Mouse (Mus musculus) bone marrow macrophage, adult 2 months (primary cell): Measurements from ENCODE around the gene Hspa2. TPM values are rescaled to one million over a fixed set of nuclear protein-coding genes. Genes with fewer than 3 reads are reported as not detected.

Source experiments
- H3K27ac ChIP-seq: 2 replicates; pipeline ENCODE4 v1.5.1; 2012; ENCODE audit warnings: low read depth, low read length; ENCODE audit not compliant: insufficient read depth
- H3K4me1 ChIP-seq: 2 replicates; pipeline ENCODE4 v1.6.1; 2012; ENCODE audit warnings: low read length; ENCODE audit not compliant: control insufficient read depth, insufficient read depth
- H3K4me3 ChIP-seq: 2 replicates; pipeline ENCODE4 v1.5.1; 2012; ENCODE audit warnings: mild to moderate bottlenecking, low read length, moderate library complexity; ENCODE audit not compliant: insufficient read depth
- CTCF ChIP-seq: IDR thresholded peaks from 2 replicates; pipeline ENCODE4 v1.5.1; 2012; ENCODE audit warnings: low read depth, mild to moderate bottlenecking, low read length, moderate library complexity
- POLR2A ChIP-seq: IDR thresholded peaks from 2 replicates; pipeline ENCODE4 v1.6.1; 2012; ENCODE audit warnings: mild to moderate bottlenecking, low read depth, low read length, borderline replicate concordance
- polyA plus RNA-seq: library from polyadenylated mRNA; stranded (reverse); fragments of >200 nt; gene quantifications from 2 replicates; pipeline ENCODE4 v1.2.4, GENCODE M21; 2012; ENCODE audit not compliant: missing spikeins, insufficient read depth, insufficient read length

Gene Hspa2
- polyA plus RNA-seq, 1 experiment, result 8.0 TPM

DNA sequence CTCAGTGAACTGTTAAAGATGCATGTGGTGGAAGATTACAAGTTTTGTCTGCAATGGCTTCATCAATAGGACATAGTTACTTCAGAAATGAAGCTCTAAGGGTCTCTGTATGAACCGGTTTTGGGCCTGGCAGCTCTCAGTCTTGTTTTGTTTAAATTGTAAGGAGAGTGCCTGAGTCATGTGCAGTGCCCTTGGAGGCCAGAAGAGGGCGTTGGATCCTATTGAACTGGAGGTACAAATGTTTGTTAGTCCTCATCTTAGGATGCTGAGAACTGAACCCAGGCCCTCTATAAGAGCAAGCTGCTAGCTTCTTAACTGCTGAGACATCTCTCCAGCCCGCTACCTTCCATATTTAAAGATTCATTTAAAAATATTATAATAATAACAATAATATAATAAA is 2.3 kb upstream of the Hspa2 start:
- TF ChIP-seq POLR2A, result no peak
- TF ChIP-seq CTCF, result no peak
- Histone ChIP-seq H3K4me1 (peaks cover 11% of the 10 kb centered on the region), H3K27ac (no peak overlapping the region), H3K4me3 (no peak overlapping the region)

DNA sequence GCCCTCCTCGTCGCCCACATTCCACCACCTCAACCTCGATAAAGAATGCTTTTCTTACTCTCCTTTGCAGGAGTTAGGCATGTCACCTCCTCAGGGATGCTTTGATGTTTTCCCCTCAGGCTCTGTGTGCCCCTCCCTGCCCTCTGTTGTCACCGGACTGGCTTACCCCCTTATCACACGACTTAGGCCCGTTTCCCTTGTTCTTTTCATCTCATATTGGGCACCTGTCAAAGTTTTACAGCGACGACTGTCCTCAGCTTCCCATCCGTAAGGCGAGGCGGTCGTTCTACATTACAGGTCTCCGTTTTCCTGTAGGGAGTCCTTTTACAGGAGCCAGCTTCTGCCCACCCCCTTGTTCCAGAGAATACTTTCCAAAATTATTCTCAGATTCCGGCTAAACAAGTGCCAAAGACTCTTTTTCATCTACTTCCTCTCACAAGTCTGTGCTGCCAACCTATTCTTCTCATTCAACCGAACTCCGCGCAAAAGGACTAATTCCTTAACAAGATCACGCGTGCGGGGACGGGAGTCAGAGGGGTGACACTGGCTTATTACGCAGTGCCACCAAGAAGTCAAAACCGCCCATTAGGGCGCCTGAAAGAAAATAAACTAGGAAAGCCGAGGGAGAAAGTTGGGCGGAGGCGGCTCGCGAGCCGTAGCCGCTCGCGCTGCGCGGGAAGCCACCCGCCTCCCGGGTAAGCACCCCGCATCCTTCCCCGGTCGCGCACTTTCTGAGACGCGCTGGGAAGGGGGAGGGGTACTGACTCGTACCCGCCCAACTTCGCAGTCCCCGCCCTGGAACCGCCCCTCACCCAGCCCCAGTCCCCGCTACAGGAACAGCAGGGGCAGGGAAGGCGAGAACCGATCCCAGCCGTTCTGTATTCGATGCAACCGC is 738 bp upstream of the Hspa2 start:
- Histone ChIP-seq H3K27ac (peak overlapping the region; percentile 83), H3K4me1 (peaks cover 11% of the 10 kb centered on the region), H3K4me3 (peak overlapping the region; percentile 81)
- TF ChIP-seq CTCF (no peak), POLR2A (no peak)

DNA sequence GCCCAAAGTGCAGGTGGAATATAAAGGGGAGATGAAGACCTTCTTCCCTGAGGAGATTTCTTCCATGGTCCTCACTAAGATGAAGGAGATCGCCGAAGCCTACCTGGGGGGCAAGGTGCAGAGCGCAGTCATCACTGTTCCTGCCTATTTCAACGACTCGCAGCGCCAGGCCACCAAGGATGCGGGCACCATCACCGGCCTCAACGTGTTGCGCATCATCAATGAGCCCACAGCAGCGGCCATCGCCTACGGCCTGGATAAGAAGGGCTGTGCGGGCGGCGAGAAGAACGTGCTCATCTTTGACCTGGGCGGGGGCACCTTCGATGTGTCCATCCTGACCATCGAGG is 833 bp downstream of the Hspa2 start:
- peaks cover 11% of the 10 kb centered on the region for H3K4me1 ChIP-seq
- peak overlapping the region; percentile 81 for H3K4me3 ChIP-seq
- TF ChIP-seq POLR2A (no peak), CTCF (no peak)
- H3K27ac ChIP-seq, result no peak overlapping the region

DNA sequence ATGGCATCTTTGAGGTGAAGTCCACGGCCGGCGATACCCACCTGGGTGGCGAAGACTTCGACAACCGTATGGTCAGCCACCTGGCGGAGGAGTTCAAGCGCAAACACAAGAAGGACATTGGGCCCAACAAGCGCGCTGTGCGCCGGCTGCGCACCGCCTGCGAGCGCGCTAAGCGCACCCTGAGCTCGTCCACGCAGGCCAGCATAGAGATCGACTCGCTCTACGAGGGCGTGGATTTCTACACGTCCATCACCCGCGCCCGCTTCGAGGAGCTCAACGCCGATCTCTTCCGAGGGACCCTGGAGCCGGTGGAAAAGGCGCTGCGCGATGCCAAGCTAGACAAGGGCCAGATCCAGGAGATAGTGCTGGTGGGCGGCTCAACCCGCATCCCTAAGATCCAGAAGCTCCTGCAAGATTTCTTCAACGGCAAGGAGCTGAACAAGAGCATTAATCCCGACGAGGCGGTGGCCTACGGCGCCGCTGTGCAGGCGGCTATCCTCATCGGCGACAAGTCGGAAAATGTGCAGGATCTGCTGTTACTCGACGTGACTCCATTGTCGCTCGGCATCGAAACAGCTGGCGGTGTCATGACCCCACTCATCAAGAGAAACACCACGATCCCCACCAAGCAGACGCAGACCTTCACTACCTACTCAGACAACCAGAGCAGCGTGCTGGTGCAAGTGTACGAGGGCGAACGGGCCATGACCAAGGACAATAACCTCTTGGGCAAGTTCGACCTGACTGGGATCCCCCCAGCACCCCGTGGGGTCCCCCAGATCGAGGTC is 1.4 kb downstream of the Hspa2 start:
- Histone ChIP-seq H3K4me3 (peak overlapping the region; percentile 81), H3K4me1 (peaks cover 11% of the 10 kb centered on the region), H3K27ac (no peak overlapping the region)
- TF ChIP-seq POLR2A (no peak), CTCF (no peak)

DNA sequence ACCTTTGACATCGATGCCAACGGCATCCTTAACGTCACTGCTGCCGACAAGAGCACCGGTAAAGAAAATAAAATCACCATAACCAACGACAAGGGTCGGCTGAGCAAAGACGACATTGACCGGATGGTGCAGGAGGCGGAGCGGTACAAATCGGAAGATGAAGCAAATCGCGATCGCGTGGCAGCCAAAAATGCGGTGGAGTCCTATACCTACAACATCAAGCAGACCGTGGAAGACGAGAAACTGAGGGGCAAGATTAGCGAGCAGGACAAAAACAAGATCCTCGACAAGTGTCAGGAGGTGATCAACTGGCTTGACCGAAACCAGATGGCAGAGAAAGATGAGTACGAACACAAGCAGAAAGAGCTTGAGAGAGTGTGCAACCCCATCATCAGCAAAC is 2.0 kb downstream of the Hspa2 start:
- Histone ChIP-seq H3K4me1 (peaks cover 11% of the 10 kb centered on the region), H3K4me3 (peak overlapping the region; percentile 46), H3K27ac (no peak overlapping the region)
- no peak for TF ChIP-seq CTCF
- no peak for TF ChIP-seq POLR2A

DNA sequence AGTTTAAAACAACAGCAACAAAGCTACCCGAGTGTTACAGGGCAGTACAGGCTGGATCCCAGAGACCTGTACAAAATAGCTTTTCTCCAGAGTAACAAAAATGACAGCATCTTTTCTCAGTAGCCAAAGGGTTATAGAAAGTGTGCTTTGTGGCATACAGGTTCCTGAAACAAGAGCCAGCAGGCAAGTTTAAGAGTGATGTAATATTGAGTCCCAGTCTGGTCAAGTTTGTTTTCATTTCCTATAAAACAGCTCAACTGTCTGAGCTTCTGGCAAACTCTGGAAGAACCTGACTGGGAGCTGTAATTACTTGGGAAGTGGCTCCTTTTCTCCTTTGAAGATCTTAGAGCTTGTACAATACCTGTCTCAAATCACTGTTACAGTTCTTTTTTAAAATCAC is 3.2 kb downstream of the Hspa2 start:
- Histone ChIP-seq H3K4me3 (no peak overlapping the region), H3K27ac (no peak overlapping the region), H3K4me1 (peaks cover 11% of the 10 kb centered on the region)
- no peak for TF ChIP-seq POLR2A
- TF ChIP-seq CTCF, result no peak

DNA sequence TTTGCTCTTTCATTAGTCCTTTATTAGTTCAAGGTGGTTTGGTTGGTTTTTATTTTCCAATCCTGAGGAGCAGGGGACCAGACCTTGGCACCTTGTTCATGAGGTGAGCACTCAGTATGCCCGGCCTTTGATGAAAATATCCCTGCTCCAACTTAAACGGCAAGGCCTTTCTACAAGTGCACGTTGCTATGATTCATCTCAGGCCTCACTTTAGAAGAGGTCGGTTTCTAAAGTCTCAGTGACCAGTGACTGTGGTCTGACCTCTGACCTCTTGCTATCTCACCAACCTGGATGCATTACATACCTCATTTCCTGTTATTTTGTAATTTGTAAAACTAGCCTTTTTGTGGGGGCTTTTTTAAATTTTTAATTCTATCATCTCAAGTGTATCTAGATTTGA is 5.2 kb downstream of the Hspa2 start:
- Histone ChIP-seq H3K4me1 (peaks cover 7% of the 10 kb centered on the region), H3K27ac (no peak overlapping the region), H3K4me3 (no peak overlapping the region)
- TF ChIP-seq CTCF (no peak), POLR2A (no peak)

DNA sequence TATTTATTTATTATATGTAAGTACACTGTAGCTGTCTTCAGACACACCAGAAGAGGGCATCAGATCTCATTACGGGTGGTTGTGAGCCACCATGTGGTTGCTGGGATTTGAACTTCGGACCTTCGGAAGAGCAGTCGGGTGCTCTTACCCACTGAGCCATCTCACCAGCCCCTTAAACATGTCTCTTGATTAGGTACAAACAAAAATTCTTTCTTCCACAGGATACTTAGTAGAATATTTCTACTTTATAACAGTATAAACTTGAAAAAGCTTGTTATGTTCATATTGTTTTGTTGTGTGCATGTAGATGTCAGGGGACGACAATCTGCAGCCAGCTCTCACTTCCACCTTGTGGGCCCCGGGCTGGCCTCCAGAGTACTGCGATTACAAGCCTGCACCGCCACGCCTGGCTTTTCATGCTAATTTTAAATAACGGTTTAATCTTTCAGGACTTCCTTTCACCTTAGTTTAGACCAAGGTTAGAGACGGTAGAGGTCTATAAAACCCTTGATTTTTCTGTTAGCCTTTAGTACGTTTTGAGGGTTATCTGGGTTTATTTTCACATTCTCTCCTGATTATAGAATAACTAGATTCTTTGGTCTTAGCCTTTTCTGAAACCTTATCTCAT is 11.5 kb downstream of the Hspa2 start:
- Histone ChIP-seq H3K27ac (no peak overlapping the region), H3K4me1 (no peaks in the 10 kb centered on the region), H3K4me3 (no peak overlapping the region)
- TF ChIP-seq CTCF (no peak), POLR2A (no peak)

DNA sequence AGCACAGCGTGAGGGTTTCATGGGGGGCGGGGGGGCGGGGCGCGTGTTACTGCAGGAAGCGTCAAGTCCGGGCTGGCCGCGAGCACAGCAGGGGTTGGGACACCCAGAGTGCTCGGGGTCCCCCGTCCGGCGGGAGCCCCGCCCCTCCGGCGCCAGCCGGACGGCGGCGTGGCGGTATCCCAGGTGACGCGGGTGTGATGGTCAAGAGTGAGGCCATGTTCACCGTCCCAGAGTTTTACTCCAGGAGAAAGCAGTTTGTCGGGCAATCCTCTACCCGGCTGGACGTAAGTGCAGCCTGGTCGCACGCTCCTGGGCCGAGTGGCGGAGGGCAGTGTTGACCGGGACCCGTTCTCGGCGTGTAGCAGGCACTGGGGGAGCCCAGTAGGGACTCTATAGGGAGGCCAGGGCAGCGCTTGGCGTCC is 13.5 kb downstream of the Hspa2 start, which contains the start of gene Ppp1r36:
TSS of gene Ppp1r36 (plus strand) at position 106 of the 422 bp plus-strand sequence.
- Histone ChIP-seq H3K27ac (no peak within 1 kb of the TSS), H3K4me1 (no peaks in the 10 kb centered on the region), H3K4me3 (peak within 1 kb of the TSS; percentile 5; the same call in 1 of the 2 replicates)
- TF ChIP-seq CTCF (no peak), POLR2A (no peak)

DNA sequence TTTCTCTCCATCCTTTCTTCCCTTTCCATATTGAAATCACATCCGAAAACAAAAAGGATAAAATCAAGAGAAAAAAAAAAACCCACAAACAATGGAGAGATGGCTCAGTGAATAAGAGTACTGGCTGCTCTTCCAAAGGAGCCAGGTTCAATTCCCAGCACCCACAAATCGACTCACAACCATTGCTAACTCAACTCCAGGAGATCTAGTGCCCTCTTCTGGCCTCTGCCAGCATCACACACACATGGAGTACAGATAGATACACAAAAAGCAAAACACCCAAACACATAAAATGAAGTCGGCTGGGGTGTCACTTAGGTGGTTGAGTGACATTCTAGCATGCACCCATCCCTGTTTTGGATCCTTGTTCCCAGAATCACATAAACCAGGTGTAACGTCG is 14.4 kb downstream of the Hspa2 start:
- no peak overlapping the region for H3K4me3 ChIP-seq
- H3K4me1 ChIP-seq, result no peaks in the 10 kb centered on the region
- H3K27ac ChIP-seq, result no peak overlapping the region
- TF ChIP-seq POLR2A, result no peak
- no peak for TF ChIP-seq CTCF
